Mouse (Mus musculus): ENCODE measurements around the gene Dennd6b.
A peak's percentile ranks its signal among the peaks of the same experiment; 100 is the strongest.

Dennd6b gene

GRCm38 (mm10) chr15:89158516-89158915 is 37.8 kb downstream of the Dennd6b start:
- DNase-seq (ENCODE audit: low read depth, low spot score) = no peak

GRCm38 (mm10) chr15:89157954-89158353 is 38.3 kb downstream of the Dennd6b start:
- peak; percentile 87 for DNase-seq (ENCODE audit: low read depth, low spot score)

- DNase-seq (ENCODE audit: low read depth, low spot score) = peak; percentile 67
Observed at GRCm38 (mm10) chr15:89152312-89152711, 44.0 kb downstream of the Dennd6b start.

DNA sequence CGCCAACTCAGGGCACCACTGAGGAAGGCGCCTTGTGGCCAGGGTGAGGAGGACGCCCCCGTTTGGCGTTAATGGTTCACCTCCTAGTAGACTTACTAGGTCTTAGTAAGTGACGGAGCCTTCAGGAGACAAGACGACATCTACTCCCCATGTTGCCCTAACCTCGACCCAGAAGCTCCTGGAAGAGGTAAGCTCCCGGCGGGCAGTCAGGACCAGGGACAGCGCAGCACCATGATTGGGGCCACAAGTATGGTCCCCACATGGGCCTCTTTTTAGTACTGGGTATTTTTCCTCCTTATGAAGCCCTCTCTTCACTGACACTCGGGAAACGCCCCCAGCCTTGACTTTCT is 46.3 kb downstream of the Dennd6b start:
- peak; percentile 61 for DNase-seq (ENCODE audit: low read depth, low spot score)

- no peak for DNase-seq (ENCODE audit: low read depth, low spot score)
Observed at GRCm38 (mm10) chr15:89149271-89150040, 46.8 kb downstream of the Dennd6b start, which contains the start of gene Mapk11. Mapk11 (minus strand) TSS chr15:89149628.

GRCm38 (mm10) chr15:89148496-89149270 is 47.6 kb downstream of the Dennd6b start:
- no peak for DNase-seq (ENCODE audit: low read depth, low spot score)

- DNase-seq (ENCODE audit: low read depth, low spot score) = no peak
Observed at GRCm38 (mm10) chr15:89147895-89148294, 48.4 kb downstream of the Dennd6b start.

DNA sequence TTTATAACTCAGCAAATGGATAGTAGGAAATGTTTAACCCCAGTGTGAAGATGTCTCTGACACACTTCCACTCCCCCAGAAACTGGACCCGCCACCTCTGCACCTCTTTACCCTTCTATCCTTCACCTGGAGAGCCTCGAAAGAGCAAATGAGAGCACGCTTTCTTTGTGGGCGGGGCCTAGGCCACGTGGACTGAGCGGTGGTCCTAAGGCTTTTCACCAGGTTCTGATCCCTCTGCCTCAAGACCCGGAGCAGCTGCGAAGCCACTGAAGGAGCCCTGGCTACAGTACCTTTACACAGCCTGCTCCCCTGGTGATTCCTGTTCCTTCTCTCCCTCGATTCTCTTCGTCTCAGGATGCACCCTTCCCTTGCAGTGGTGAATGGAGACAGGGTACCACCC is 48.8 kb downstream of the Dennd6b start:
- DNase-seq (ENCODE audit: low read depth, low spot score) = no peak

DNA sequence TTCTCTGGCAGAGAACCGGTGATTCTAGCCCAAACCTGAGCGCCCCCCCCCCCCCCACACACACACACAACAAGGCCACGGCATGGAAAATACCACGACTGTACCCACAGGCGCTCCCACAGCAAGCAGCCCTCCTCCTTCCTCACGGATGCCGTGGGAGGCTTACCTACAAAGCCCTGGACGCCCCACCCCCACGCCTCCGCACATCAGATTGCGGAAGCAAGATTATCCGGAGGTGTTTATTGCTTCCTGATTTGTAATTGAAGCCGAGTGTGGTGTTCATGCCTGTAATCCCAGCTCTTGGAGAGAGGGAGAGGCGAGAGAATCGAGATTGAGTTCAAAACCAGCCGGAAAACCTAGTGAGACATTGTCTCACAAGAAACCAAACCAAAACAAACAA is 49.3 kb downstream of the Dennd6b start:
- DNase-seq (ENCODE audit: low read depth, low spot score) = no peak

DNA sequence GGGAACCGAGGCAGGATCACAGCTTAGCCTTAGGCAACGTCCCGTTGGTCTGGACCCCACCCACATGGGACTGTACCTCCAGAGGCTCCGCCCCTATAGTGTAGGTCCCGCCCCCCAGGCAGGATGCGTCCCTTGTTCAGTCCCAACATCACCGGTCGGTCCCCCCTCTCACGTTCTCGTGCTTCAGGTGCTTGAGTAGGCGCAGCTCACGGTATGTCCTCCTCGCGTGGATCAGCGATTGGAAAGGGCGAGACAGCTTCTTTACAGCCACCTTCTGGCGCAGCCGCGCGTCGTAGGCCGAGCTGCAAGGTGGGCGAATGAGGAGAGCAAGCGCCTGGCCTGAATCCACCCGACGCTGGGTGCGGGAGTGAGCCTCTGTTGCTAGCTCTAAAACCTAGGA is 49.8 kb downstream of the Dennd6b start:
- no peak for DNase-seq (ENCODE audit: low read depth, low spot score)

DNA sequence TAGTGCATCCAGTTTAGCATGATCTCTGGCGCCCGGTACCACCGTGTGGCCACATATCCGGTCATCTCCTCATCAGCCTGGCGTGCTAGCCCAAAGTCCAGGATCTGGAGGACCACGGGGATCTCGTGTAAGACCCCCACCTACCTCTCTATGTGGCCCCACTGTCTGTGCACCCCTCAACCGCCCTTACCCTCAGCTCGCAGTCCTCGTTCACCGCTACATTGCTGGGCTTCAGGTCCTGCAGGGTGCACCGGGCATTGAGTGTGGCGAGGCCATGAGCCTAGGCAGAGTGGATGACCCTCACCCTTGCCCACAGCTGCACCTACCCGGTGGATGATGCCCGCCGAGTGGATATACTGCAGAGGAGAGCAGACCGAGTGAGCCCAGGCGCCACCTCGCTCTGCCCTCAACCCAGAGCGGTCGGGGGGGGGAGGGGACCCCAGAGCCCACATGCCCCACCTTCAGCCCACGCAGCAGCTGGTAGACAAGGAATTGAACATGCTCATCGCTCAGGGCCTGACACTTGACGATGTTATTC is 50.4 kb downstream of the Dennd6b start:
- no peak for DNase-seq (ENCODE audit: low read depth, low spot score)

DNA sequence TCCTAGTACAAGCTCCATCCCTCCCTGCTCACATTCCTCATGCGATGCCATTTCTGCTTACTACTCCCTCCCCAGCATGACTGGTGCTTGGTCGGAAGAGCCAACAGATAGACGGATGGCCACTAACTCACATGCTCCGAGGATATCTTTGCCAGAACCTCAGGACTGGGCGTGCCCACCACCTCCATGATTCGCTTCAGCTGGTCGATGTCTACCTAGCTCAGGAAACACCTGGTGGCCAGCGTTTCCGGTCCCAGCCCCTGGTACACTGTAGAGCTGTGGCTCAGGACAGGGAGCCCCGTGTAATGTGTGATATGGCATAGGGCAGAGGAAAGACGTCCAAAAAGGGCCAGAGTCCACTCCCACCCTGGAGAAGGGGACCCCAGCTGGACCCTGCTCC is 51.3 kb downstream of the Dennd6b start:
- no peak for DNase-seq (ENCODE audit: low read depth, low spot score)

GRCm38 (mm10) chr15:89143134-89143533 is 53.2 kb downstream of the Dennd6b start:
- no peak for DNase-seq (ENCODE audit: low read depth, low spot score)

DNA sequence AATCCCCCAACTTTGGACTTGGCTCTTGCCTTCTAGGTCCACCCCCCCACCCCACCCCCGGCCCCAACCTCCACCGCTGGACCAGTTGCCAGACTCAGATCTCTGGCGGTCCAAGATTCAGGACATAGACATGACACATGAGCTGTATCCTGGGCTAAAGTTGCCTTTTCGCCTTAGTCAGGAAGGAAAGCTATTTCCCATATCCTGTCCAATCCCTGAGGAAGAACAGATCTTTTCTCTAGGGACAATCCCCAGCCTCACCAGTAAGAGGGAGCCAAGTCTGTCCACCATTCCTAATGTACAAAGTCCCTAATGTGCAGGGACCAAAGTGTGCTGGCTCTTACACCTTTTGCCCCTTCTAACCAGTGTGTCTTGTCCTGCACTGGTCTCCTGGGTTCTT is 54.4 kb downstream of the Dennd6b start:
- no peak for DNase-seq (ENCODE audit: low read depth, low spot score)

DNA sequence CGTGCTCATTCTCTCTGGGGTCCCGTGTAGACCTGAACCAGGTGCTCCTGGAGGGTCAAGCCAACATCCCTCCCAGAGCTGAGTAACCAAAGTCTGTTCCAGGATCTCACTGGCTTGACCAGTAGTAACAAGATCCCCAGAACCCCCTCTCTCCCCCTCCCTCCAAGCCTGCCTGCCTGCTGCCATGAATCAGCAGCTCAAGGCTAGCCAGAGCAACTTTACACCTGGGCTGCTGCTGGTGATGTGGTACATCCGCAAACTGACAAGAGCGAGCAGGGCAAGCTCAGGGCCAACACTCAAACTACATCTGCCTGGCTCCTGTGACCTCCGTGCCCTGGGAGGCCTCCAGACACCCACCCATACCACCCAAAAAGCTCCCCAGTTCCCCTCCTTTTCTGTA is 54.9 kb downstream of the Dennd6b start:
- no peak for DNase-seq (ENCODE audit: low read depth, low spot score)

- DNase-seq (ENCODE audit: low read depth, low spot score) = peak; percentile 71
Observed at GRCm38 (mm10) chr15:89140659-89141252, 55.5 kb downstream of the Dennd6b start, which contains the start of gene Mapk12. Mapk12 (minus strand) TSS chr15:89140703.

DNA sequence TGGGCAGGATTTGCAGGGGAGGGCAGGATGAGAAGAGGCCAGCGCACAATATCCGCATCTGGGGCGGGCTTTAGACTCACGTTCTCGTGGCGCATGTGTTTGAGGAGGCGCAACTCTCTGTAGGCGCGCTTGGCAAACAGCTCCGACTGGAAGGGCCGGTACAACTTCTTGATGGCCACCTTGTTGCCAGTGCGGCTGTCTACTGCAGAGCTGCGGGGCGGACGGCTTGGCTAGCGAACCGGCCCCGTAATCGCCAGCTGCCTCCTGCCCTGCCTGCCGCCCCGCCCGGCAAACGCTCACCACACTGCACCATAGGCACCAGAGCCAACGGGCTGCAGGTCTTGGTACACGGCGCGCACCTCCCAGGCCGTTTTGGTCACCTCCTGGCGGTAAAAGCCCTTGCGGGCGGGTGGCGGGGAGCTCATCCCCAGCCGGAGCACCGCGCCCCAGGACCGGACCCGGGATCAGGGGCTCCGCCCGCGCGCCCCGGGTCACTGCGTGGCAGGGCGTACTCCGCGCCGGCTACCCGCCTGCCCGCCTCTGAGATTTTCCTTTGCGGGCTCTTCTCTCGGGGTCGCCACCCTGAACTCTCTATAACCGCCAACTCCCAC is 56.1 kb downstream of the Dennd6b start:
- DNase-seq (ENCODE audit: low read depth, low spot score) = no peak

GRCm38 (mm10) chr15:89138531-89138930 is 57.8 kb downstream of the Dennd6b start:
- no peak for DNase-seq (ENCODE audit: low read depth, low spot score)

- no peak for DNase-seq (ENCODE audit: low read depth, low spot score)
Observed at GRCm38 (mm10) chr15:89138046-89138405, 58.3 kb downstream of the Dennd6b start.

- DNase-seq (ENCODE audit: low read depth, low spot score) = no peak
Observed at GRCm38 (mm10) chr15:89137378-89138045, 58.8 kb downstream of the Dennd6b start.

GRCm38 (mm10) chr15:89136461-89137155 is 59.7 kb downstream of the Dennd6b start:
- no peak for DNase-seq (ENCODE audit: low read depth, low spot score)

Data from mesoderm, embryonic 11.5 days (tissue).